Mouse (Mus musculus): ENCODE data around the gene Cdk2ap2. TPM values are rescaled to one million over a fixed set of nuclear protein-coding genes. Genes with fewer than 3 reads are reported as not detected.

Gene Cdk2ap2
- total and polyA plus RNA-seq, 2 experiments from 2014 or later = 37.4 to 60.5 TPM

GRCm38 (mm10) chr19:4071406-4071805, 25.6 kb upstream of the Cdk2ap2 start:
- no peaks in the 10 kb centered on the region for H3K27me3 ChIP-seq (ENCODE audit: insufficient read depth, low read length)
- 93% methylated on average over 6 of the region's 6 CpGs for WGBS
- no peak for TF ChIP-seq CTCF (IDR thresholded peaks at IDR 0.05)

GRCm38 (mm10) chr19:4072706-4073424, 24.1 kb upstream of the Cdk2ap2 start:
- Histone ChIP-seq H3K9ac (replicated peaks; ENCODE audit: low read length, poor library complexity, severe bottlenecking) (no peak overlapping the region), H3K27ac (ENCODE audit: low read depth, low read length) (no peak overlapping the region), H3K9me3 (ENCODE audit: low read length) (no peaks in the 10 kb centered on the region), H3K27me3 (ENCODE audit: insufficient read depth, low read length) (no peaks in the 10 kb centered on the region), H3K36me3 (ENCODE audit: insufficient read depth, low read length) (no peaks in the 10 kb centered on the region), H3K4me2 (ENCODE audit: low read depth, low read length, poor library complexity, severe bottlenecking) (no peak overlapping the region), H3K4me3 (ENCODE audit: low read depth, low read length) (no peak overlapping the region), H3K4me1 (ENCODE audit: insufficient read depth, low read length) (no peaks in the 10 kb centered on the region)
- no peak for TF ChIP-seq CTCF (IDR thresholded peaks at IDR 0.05)
- WGBS = 87% methylated on average over 6 of the region's 6 CpGs
- no peak for ATAC-seq (ENCODE audit: low FRiP score)
- no peak for DNase-seq (ENCODE audit: low spot score)

More at GRCm38 (mm10) chr19:4071406-4071805, 25.6 kb upstream of the Cdk2ap2 start:
- no peak for ATAC-seq (ENCODE audit: low FRiP score)
- no peak overlapping the region for H3K9ac ChIP-seq (replicated peaks; ENCODE audit: low read length, poor library complexity, severe bottlenecking)
- H3K36me3 ChIP-seq (ENCODE audit: insufficient read depth, low read length) = no peaks in the 10 kb centered on the region
- no peaks in the 10 kb centered on the region for H3K4me1 ChIP-seq (ENCODE audit: insufficient read depth, low read length)
- no peaks in the 10 kb centered on the region for H3K9me3 ChIP-seq (ENCODE audit: low read length)
- no peak overlapping the region for H3K4me3 ChIP-seq (ENCODE audit: low read depth, low read length)
- H3K27ac ChIP-seq (ENCODE audit: low read depth, low read length) = no peak overlapping the region
- no peak overlapping the region for H3K4me2 ChIP-seq (ENCODE audit: low read depth, low read length, poor library complexity, severe bottlenecking)
- DNase-seq (ENCODE audit: low spot score) = no peak

GRCm38 (mm10) chr19:4075531-4075930, 21.5 kb upstream of the Cdk2ap2 start:
- TF ChIP-seq CTCF (IDR thresholded peaks at IDR 0.05) = no peak
- Histone ChIP-seq H3K9ac (replicated peaks; ENCODE audit: low read length, poor library complexity, severe bottlenecking) (no peak overlapping the region), H3K27me3 (ENCODE audit: insufficient read depth, low read length) (no peaks in the 10 kb centered on the region), H3K4me3 (ENCODE audit: low read depth, low read length) (no peak overlapping the region), H3K4me1 (ENCODE audit: insufficient read depth, low read length) (no peaks in the 10 kb centered on the region), H3K36me3 (ENCODE audit: insufficient read depth, low read length) (no peaks in the 10 kb centered on the region), H3K4me2 (ENCODE audit: low read depth, low read length, poor library complexity, severe bottlenecking) (no peak overlapping the region), H3K9me3 (ENCODE audit: low read length) (no peaks in the 10 kb centered on the region), H3K27ac (ENCODE audit: low read depth, low read length) (no peak overlapping the region)
- ATAC-seq (ENCODE audit: low FRiP score) (no peak), DNase-seq (ENCODE audit: low spot score) (no peak)
- 82% methylated on average over 1 of the region's 1 CpGs for WGBS

- Histone ChIP-seq H3K9me3 (ENCODE audit: low read length) (no peaks in the 10 kb centered on the region), H3K27me3 (ENCODE audit: insufficient read depth, low read length) (no peaks in the 10 kb centered on the region), H3K4me2 (ENCODE audit: low read depth, low read length, poor library complexity, severe bottlenecking) (no peak overlapping the region), H3K9ac (replicated peaks; ENCODE audit: low read length, poor library complexity, severe bottlenecking) (no peak overlapping the region), H3K27ac (ENCODE audit: low read depth, low read length) (no peak overlapping the region), H3K36me3 (ENCODE audit: insufficient read depth, low read length) (no peaks in the 10 kb centered on the region), H3K4me3 (ENCODE audit: low read depth, low read length) (no peak overlapping the region), H3K4me1 (ENCODE audit: insufficient read depth, low read length) (no peaks in the 10 kb centered on the region)
- no peak for DNase-seq (ENCODE audit: low spot score)
- no peak for TF ChIP-seq CTCF (IDR thresholded peaks at IDR 0.05)
- WGBS = 81% methylated on average over 1 of the region's 1 CpGs
- ATAC-seq (ENCODE audit: low FRiP score) = no peak
Measured at GRCm38 (mm10) chr19:4079594-4079993, 17.4 kb upstream of the Cdk2ap2 start.

- H3K27ac ChIP-seq (ENCODE audit: low read depth, low read length) = no peak overlapping the region
- TF ChIP-seq CTCF (IDR thresholded peaks at IDR 0.05) = no peak
Measured at GRCm38 (mm10) chr19:4080511-4081009, 16.4 kb upstream of the Cdk2ap2 start.

GRCm38 (mm10) chr19:4081394-4081793, 15.6 kb upstream of the Cdk2ap2 start, which contains the start of gene Cabp2:
TSS of gene Cabp2 (plus strand) at chr19:4081578.
- Histone ChIP-seq H3K27ac (ENCODE audit: low read depth, low read length) (no peak within 1 kb of the TSS), H3K9me3 (ENCODE audit: low read length) (no peaks in the 10 kb centered on the region), H3K4me3 (ENCODE audit: low read depth, low read length) (no peak within 1 kb of the TSS), H3K4me1 (ENCODE audit: insufficient read depth, low read length) (no peaks in the 10 kb centered on the region), H3K27me3 (ENCODE audit: insufficient read depth, low read length) (no peaks in the 10 kb centered on the region), H3K9ac (replicated peaks; ENCODE audit: low read length, poor library complexity, severe bottlenecking) (no peak within 1 kb of the TSS), H3K36me3 (ENCODE audit: insufficient read depth, low read length) (no peaks in the 10 kb centered on the region), H3K4me2 (ENCODE audit: low read depth, low read length, poor library complexity, severe bottlenecking) (no peak within 1 kb of the TSS)
- WGBS = 54% methylated on average over 3 of the region's 3 CpGs
- no peak for TF ChIP-seq CTCF (IDR thresholded peaks at IDR 0.05)
- no peak for ATAC-seq (ENCODE audit: low FRiP score)
- no peak for DNase-seq (ENCODE audit: low spot score)

More at GRCm38 (mm10) chr19:4080511-4081009, 16.4 kb upstream of the Cdk2ap2 start:
- no peak overlapping the region for H3K4me2 ChIP-seq (ENCODE audit: low read depth, low read length, poor library complexity, severe bottlenecking)
- H3K4me1 ChIP-seq (ENCODE audit: insufficient read depth, low read length) = no peaks in the 10 kb centered on the region
- 70% methylated on average over 8 of the region's 8 CpGs for WGBS
- H3K36me3 ChIP-seq (ENCODE audit: insufficient read depth, low read length) = no peaks in the 10 kb centered on the region
- no peak overlapping the region for H3K9ac ChIP-seq (replicated peaks; ENCODE audit: low read length, poor library complexity, severe bottlenecking)
- ATAC-seq (ENCODE audit: low FRiP score) (no peak), DNase-seq (ENCODE audit: low spot score) (no peak)
- H3K4me3 ChIP-seq (ENCODE audit: low read depth, low read length) = no peak overlapping the region
- no peaks in the 10 kb centered on the region for H3K9me3 ChIP-seq (ENCODE audit: low read length)
- H3K27me3 ChIP-seq (ENCODE audit: insufficient read depth, low read length) = no peaks in the 10 kb centered on the region

Data from midbrain, postnatal 0 days (tissue).